Mouse (Mus musculus): ENCODE results near the gene Decr2.
"Not testable (repeated sequence)": the region's sequence is repeated elsewhere in the genome, so short reads cannot be mapped to it uniquely, and the experiment has no call there.

GRCm38 (mm10) chr17:26040711-26041110 is 49.4 kb downstream of the Decr2 start:
- not testable (repeated sequence) for TF ChIP-seq CTCF (IDR thresholded peaks at IDR 0.05; ENCODE audit: control insufficient read depth, insufficient read depth, insufficient replicate concordance, low read depth, low read length); POLR2A (IDR thresholded peaks at IDR 0.05; ENCODE audit: control insufficient read depth, low read depth, low read length)

All from testis, adult 2 months (tissue).